Mouse (Mus musculus): ENCODE measurements around the gene Mast4. TPM values are rescaled to one million over a fixed set of nuclear protein-coding genes. Genes with fewer than 3 reads are reported as not detected.

The Mast4 gene
- polyA plus RNA-seq, 1 experiment = 10.4 TPM

DNA sequence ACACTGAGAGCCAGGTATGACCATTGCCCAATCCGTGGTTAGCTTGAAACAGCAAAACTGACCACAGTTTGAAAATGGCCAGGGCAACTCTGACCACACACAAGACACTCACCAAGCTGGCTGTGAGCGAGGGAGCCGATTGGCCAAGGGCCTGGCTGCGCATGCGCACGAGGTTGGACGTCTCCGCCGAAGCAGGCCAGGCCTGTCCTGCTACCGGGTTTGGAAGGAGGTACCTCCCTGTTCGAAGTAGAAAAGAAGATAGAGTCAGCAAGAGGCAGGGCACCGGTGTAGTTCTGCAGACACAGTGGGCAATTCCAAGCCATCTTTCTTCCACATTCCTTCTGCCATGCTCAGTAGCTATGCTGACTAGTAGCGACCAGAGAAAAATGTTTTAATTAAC lies 194.2 kb downstream of the Mast4 start:
- WGBS = 94% methylated on average over 13 of the region's 13 CpGs
- Histone ChIP-seq H3K27ac (ENCODE audit: control insufficient read depth, insufficient read depth, low read length) (no peak overlapping the region), H3K27me3 (ENCODE audit: control insufficient read depth, insufficient read depth, low read length) (no peaks in the 10 kb centered on the region), H3K36me3 (ENCODE audit: control insufficient read depth, insufficient read depth, low read length) (no peaks in the 10 kb centered on the region), H3K4me1 (replicated peaks; ENCODE audit: control insufficient read depth, insufficient read depth, low read length) (no peaks in the 10 kb centered on the region), H3K4me3 (ENCODE audit: control insufficient read depth, insufficient read depth, low read length) (no peak overlapping the region)
- no peak for TF ChIP-seq POLR2A (IDR thresholded peaks at IDR 0.05; ENCODE audit: control insufficient read depth, extremely low read depth, insufficient read depth, low read length, poor library complexity)
- no peak for DNase-seq

DNA sequence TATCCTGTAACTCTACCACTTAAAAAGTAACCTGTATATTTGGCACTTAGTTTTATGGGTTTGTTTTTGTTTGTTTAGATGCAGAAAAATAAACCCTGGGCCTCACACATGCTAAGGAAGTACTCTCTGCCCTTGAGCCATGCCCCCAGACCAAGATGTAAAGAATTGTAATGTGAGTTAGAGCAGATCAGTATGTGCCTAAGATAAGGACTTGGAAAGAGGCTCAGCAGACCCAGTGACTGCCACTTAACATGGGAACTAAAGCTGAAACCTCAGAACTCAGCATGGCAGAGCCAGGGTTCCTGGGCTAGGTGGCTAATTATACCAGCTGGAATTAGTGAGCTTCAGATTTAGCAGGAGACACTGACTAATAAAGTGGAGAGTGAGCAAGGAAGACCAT lies 196.0 kb downstream of the Mast4 start:
- H3K36me3 ChIP-seq (ENCODE audit: control insufficient read depth, insufficient read depth, low read length) = no peaks in the 10 kb centered on the region
- TF ChIP-seq CTCF (IDR thresholded peaks at IDR 0.05; ENCODE audit: borderline replicate concordance, control insufficient read depth, extremely low read depth, insufficient read depth, low read length, poor library complexity) = no peak
- TF ChIP-seq POLR2A (IDR thresholded peaks at IDR 0.05; ENCODE audit: control insufficient read depth, extremely low read depth, insufficient read depth, low read length, poor library complexity) = no peak
- H3K4me1 ChIP-seq (replicated peaks; ENCODE audit: control insufficient read depth, insufficient read depth, low read length) = no peaks in the 10 kb centered on the region
- no peak overlapping the region for H3K27ac ChIP-seq (ENCODE audit: control insufficient read depth, insufficient read depth, low read length)
- H3K27me3 ChIP-seq (ENCODE audit: control insufficient read depth, insufficient read depth, low read length) = no peaks in the 10 kb centered on the region
- DNase-seq = no peak
- no peak overlapping the region for H3K4me3 ChIP-seq (ENCODE audit: control insufficient read depth, insufficient read depth, low read length)

DNA sequence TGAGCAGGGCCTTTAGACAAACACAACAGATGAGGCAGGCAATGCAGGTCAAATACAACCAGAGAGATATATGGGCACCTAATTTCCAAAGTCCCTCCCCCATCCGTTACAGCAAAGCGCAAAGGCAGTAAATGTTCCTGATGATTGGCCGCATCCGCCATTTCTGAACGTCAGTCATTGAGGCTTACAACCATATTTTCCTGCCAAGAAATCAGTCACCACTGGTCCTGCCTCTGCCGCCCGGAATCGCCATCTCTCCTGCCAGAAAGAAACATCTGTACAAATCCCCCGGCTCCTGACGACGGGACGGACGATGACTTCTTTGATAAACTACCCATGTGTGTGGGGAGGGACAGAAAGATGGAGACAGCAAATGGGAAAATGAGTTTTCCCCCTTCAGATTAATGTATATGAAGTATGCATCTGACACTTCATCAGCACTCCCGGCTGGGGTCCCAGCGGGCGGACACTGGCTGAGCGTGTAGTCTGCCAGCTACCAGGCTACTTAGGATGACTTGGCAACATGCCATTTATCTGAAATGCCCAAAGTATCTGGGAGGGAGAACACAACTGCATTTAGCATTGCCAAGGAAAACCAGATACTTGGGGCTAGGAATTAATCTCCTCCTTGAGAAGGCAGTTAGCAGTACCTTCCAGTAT lies 198.9 kb downstream of the Mast4 start:
- Histone ChIP-seq H3K4me1 (replicated peaks; ENCODE audit: control insufficient read depth, insufficient read depth, low read length) (no peaks in the 10 kb centered on the region), H3K4me3 (ENCODE audit: control insufficient read depth, insufficient read depth, low read length) (no peak overlapping the region), H3K27me3 (ENCODE audit: control insufficient read depth, insufficient read depth, low read length) (no peaks in the 10 kb centered on the region), H3K27ac (ENCODE audit: control insufficient read depth, insufficient read depth, low read length) (no peak overlapping the region), H3K36me3 (ENCODE audit: control insufficient read depth, insufficient read depth, low read length) (no peaks in the 10 kb centered on the region)
- WGBS = 97% methylated on average over 17 of the region's 17 CpGs
- no peak for TF ChIP-seq CTCF (IDR thresholded peaks at IDR 0.05; ENCODE audit: borderline replicate concordance, control insufficient read depth, extremely low read depth, insufficient read depth, low read length, poor library complexity)
- no peak for TF ChIP-seq POLR2A (IDR thresholded peaks at IDR 0.05; ENCODE audit: control insufficient read depth, extremely low read depth, insufficient read depth, low read length, poor library complexity)
- no peak for DNase-seq

DNA sequence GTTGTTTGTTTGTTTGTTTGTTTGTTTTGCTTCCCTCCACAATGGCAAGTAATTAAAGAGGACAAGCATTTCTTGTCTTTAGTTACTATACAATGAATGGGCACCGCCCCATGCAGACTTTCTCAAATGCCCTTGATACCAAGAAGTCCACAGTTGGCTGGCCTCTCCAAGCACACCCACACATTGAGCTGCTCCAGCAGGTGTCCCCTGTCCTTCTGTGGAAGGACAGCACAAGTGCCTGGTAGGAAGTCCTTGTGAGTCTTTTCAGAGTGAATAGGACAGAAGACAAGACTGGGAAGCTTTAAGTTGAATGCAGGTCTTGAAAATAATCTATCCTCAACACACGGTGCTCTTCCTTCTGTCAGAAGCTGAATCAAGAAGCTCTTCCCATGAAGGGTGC lies 202.5 kb downstream of the Mast4 start:
- no peak for TF ChIP-seq CTCF (IDR thresholded peaks at IDR 0.05; ENCODE audit: borderline replicate concordance, control insufficient read depth, extremely low read depth, insufficient read depth, low read length, poor library complexity)
- no peak for TF ChIP-seq POLR2A (IDR thresholded peaks at IDR 0.05; ENCODE audit: control insufficient read depth, extremely low read depth, insufficient read depth, low read length, poor library complexity)
- Histone ChIP-seq H3K4me3 (ENCODE audit: control insufficient read depth, insufficient read depth, low read length) (no peak overlapping the region), H3K27me3 (ENCODE audit: control insufficient read depth, insufficient read depth, low read length) (no peaks in the 10 kb centered on the region), H3K36me3 (ENCODE audit: control insufficient read depth, insufficient read depth, low read length) (no peaks in the 10 kb centered on the region), H3K27ac (ENCODE audit: control insufficient read depth, insufficient read depth, low read length) (no peak overlapping the region), H3K4me1 (replicated peaks; ENCODE audit: control insufficient read depth, insufficient read depth, low read length) (no peaks in the 10 kb centered on the region)
- 96% methylated on average over 2 of the region's 2 CpGs for WGBS
- DNase-seq = no peak

DNA sequence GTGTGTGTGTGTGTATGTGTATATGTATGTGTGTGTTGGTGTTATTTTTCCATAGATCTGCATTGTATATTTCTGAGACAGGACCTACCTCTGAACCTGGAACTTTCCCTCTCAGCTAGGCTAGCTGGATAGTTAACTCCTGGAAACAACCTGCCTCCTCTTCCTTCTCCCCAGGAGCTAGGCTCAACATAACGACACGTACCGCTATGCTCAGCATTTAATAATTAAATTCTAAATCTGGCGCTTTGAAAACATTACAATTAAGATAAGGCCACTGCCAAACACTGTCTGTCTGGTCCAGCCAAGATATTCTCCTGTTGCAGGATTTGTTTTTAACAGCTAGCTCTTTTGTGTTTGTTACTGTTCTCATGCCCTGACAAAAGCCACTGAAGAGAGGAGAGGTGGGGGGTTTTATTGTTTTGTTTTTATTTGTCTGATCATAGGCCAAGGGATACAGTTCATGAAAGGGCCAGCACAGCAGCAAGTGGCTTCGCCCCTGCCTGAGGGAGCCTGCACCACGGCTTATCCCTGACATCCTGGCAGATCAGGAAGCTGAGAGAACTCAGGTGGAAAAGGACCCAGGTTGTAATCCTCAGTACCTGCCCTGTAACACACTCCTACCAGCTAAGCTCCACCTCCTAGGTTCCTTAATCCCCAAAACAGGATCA lies 205.0 kb downstream of the Mast4 start:
- DNase-seq = no peak
- 92% methylated on average over 6 of the region's 6 CpGs for WGBS

DNA sequence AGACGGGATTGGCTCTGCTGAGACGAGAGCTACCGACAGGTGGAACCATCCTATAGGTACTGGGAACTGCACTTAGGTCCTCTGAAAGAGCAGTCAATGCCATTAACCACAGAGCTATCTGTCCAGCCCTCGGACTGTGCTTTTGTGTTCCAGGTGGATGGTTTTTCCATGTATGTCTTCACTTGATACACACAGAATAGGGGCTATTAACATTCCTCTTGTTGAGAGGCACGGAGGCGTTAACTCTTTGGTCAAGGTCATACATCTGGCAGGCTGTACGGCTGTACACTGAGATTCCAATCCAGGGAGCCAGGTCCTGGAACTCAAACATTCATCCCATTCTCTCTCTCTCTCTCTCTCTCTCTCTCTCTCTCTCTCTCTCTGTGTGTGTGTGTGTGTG lies 205.6 kb downstream of the Mast4 start:
- no peak overlapping the region for H3K27ac ChIP-seq (ENCODE audit: control insufficient read depth, insufficient read depth, low read length)
- no peaks in the 10 kb centered on the region for H3K36me3 ChIP-seq (ENCODE audit: control insufficient read depth, insufficient read depth, low read length)
- H3K27me3 ChIP-seq (ENCODE audit: control insufficient read depth, insufficient read depth, low read length) = no peaks in the 10 kb centered on the region
- WGBS = 92% methylated on average over 7 of the region's 7 CpGs
- no peak for DNase-seq
- H3K4me1 ChIP-seq (replicated peaks; ENCODE audit: control insufficient read depth, insufficient read depth, low read length) = no peaks in the 10 kb centered on the region
- H3K4me3 ChIP-seq (ENCODE audit: control insufficient read depth, insufficient read depth, low read length) = no peak overlapping the region
- TF ChIP-seq POLR2A (IDR thresholded peaks at IDR 0.05; ENCODE audit: control insufficient read depth, extremely low read depth, insufficient read depth, low read length, poor library complexity) (no peak), CTCF (IDR thresholded peaks at IDR 0.05; ENCODE audit: borderline replicate concordance, control insufficient read depth, extremely low read depth, insufficient read depth, low read length, poor library complexity) (no peak)

More for the DNA sequence above, 205.0 kb downstream of the Mast4 start:
- Histone ChIP-seq H3K27me3 (ENCODE audit: control insufficient read depth, insufficient read depth, low read length) (no peaks in the 10 kb centered on the region), H3K4me3 (ENCODE audit: control insufficient read depth, insufficient read depth, low read length) (no peak overlapping the region), H3K36me3 (ENCODE audit: control insufficient read depth, insufficient read depth, low read length) (no peaks in the 10 kb centered on the region), H3K27ac (ENCODE audit: control insufficient read depth, insufficient read depth, low read length) (no peak overlapping the region), H3K4me1 (replicated peaks; ENCODE audit: control insufficient read depth, insufficient read depth, low read length) (no peaks in the 10 kb centered on the region)
- no peak for TF ChIP-seq POLR2A (IDR thresholded peaks at IDR 0.05; ENCODE audit: control insufficient read depth, extremely low read depth, insufficient read depth, low read length, poor library complexity)
- no peak for TF ChIP-seq CTCF (IDR thresholded peaks at IDR 0.05; ENCODE audit: borderline replicate concordance, control insufficient read depth, extremely low read depth, insufficient read depth, low read length, poor library complexity)

Data from thymus, adult 2 months (tissue).